Mouse (Mus musculus) heart, adult 2 months (tissue): Measurements from ENCODE around the gene Anks1b. TPM values are rescaled to one million over a fixed set of nuclear protein-coding genes. Genes with fewer than 3 reads are reported as not detected.

Experiments
- DNase-seq, 2 experiments: peaks; one replicate each; pipeline ENCODE4 v3.0.0; 2021
- H3K27ac ChIP-seq: fragments of 200-600 bp; 2 replicates; pipeline ENCODE4 v1.8.1; 2022
- H3K27me3 ChIP-seq: fragments of 200-500 bp; 2 replicates; pipeline ENCODE4 v1.6.1; 2012; ENCODE audit warnings: mild to moderate bottlenecking, low read length, inconsistent platforms, mixed read lengths; ENCODE audit not compliant: control insufficient read depth, insufficient read depth
- H3K36me3 ChIP-seq: fragments of 200-500 bp; 2 replicates; pipeline ENCODE4 v1.6.1; 2012; ENCODE audit warnings: low read length, inconsistent platforms; ENCODE audit not compliant: control insufficient read depth, insufficient read depth
- H3K4me1 ChIP-seq: fragments of 200-500 bp; 2 replicates; pipeline ENCODE4 v1.6.1; 2011; ENCODE audit warnings: low read length; ENCODE audit not compliant: control insufficient read depth, insufficient read depth
- H3K4me3 ChIP-seq: fragments of 200-600 bp; 2 replicates; pipeline ENCODE4 v1.8.1; 2022
- H3K79me2 ChIP-seq: fragments of 200-500 bp; replicated peaks from 2 replicates; pipeline ENCODE4 v1.6.1; 2012; ENCODE audit warnings: mild to moderate bottlenecking, inconsistent platforms, low read length, moderate library complexity, mixed read lengths; ENCODE audit not compliant: control insufficient read depth, insufficient read depth
- H3K9ac ChIP-seq: fragments of 200-500 bp; 2 replicates; pipeline ENCODE4 v1.6.1; 2012; ENCODE audit warnings: low read depth, mild to moderate bottlenecking, control low read depth, inconsistent platforms, low read length, mixed read lengths
- CTCF ChIP-seq: fragments of 200-600 bp; IDR thresholded peaks from 2 replicates; pipeline ENCODE4 v1.8.1; 2022; ENCODE audit warnings: antibody characterized with exemption, mild to moderate bottlenecking, moderate library complexity
- EP300 ChIP-seq: fragments of 200-500 bp; IDR thresholded peaks from 2 replicates; pipeline ENCODE4 v1.6.1; 2011; ENCODE audit warnings: low read depth, low read length, control low read depth; ENCODE audit not compliant: insufficient read depth
- POLR2A ChIP-seq: fragments of 200-500 bp; IDR thresholded peaks from 2 replicates; pipeline ENCODE4 v1.6.1; 2011; ENCODE audit warnings: mild to moderate bottlenecking, low read depth, low read length, control low read depth; ENCODE audit not compliant: insufficient read depth
- WGBS: fragments of 180-500 bp; shearing (Covaris S2); methylation state at CpG from one replicate; pipeline ENCODE4 v1.1.7; 2018; 5-methylcytosine and 5-hydroxymethylcytosine counted together
- intact Hi-C: fragments of 180-260 bp; cut with DNase I; formaldehyde crosslinking; loops from one replicate; pipeline ENCODE4 v1.15.1; 2025
- polyA plus RNA-seq: library from polyadenylated mRNA; depleted of rRNA; stranded (reverse); fragments of >200 nt; gene quantifications from 2 replicates; pipeline ENCODE4 v1.2.3, GENCODE M21; 2012
- total RNA-seq, 2 experiments: library from RNA; stranded (reverse); gene quantifications; 2 replicates each; pipeline ENCODE4 v1.2.3; 2021

The Anks1b gene
- total and polyA plus RNA-seq, 3 experiments, result 0.16 to 0.80 (median 0.52) TPM

DNA sequence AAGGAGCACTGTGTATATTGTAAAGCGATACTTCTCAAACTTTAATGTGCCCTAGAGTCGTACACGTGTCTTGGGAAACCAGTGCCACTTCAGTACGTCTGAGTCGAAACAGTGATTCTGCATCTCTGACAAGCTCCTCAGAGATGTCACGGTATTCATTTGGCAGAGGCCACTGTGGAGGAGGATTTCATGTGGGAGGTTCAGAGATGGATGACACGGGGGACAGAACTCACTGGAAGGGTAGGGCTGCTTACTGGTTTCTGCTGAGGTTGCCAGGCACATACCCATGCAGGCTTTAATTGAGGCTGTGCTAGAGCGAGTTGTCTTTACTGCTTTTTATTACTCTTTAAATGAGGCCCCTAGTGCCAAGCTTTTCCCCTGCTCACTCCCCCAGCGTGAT, 558.7 kb downstream of the Anks1b start:
- H3K36me3 ChIP-seq, result no peaks in the 10 kb centered on the region
- no peak overlapping the region for H3K4me3 ChIP-seq
- intact Hi-C loops, result no loop called here
- WGBS, result 61% methylated on average over 9 of the region's 9 CpGs
- H3K4me1 ChIP-seq, result no peaks in the 10 kb centered on the region
- no peak overlapping the region for H3K27ac ChIP-seq
- TF ChIP-seq EP300, result no peak
- no peak for TF ChIP-seq POLR2A
- no peak for TF ChIP-seq CTCF
- no peak overlapping the region for H3K9ac ChIP-seq
- no peaks in the 10 kb centered on the region for H3K79me2 ChIP-seq
- DNase-seq, result no peak
- no peaks in the 10 kb centered on the region for H3K27me3 ChIP-seq

DNA sequence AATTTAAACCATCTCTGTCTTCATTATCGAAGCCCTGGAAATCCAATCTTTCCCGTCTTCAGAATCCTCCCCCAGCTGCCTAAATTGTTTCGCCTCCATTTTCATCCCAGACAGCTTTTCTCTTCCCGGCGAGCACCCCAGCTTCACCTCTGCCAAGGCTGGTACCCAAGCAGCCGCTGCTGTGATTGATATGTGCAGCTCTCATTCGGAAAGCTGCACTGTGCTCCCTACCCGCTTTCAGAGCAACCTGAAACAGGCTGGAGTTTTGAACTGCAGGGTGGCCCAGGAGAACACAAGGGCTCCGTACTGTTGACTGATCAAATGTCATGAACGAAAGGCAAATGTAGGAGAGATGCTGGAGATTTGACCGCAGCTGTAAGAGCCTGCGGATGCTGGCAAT, 559.2 kb downstream of the Anks1b start:
- 71% methylated on average over 12 of the region's 12 CpGs for WGBS
- H3K36me3 ChIP-seq, result no peaks in the 10 kb centered on the region
- H3K4me3 ChIP-seq, result no peak overlapping the region
- no peaks in the 10 kb centered on the region for H3K27me3 ChIP-seq
- H3K79me2 ChIP-seq, result no peaks in the 10 kb centered on the region
- DNase-seq, result no peak
- no peaks in the 10 kb centered on the region for H3K4me1 ChIP-seq
- H3K27ac ChIP-seq, result no peak overlapping the region
- H3K9ac ChIP-seq, result no peak overlapping the region
- TF ChIP-seq CTCF (no peak), EP300 (no peak), POLR2A (no peak)
- intact Hi-C loops, result no loop called here

DNA sequence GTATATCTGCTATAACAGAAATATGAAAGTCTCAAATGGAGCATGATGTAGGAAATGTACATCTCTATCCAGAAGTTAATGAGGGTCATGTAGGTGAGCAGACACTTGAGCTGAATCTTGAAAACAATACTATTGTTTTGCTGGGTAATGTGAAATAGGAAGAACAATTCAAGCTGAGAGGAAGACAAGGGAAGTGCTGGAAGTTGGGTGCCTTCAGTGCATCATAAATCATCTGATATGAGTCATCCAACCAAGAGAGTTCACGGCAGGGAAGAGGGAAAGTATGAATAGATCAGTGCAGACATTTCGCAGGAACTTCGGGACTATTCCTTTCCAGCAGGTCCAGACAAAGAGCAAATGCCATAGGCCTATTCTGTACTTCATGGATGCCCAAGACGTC, 567.7 kb downstream of the Anks1b start:
- Histone ChIP-seq H3K36me3 (no peaks in the 10 kb centered on the region), H3K4me3 (no peak overlapping the region), H3K79me2 (no peaks in the 10 kb centered on the region), H3K4me1 (no peaks in the 10 kb centered on the region), H3K27me3 (no peaks in the 10 kb centered on the region), H3K27ac (no peak overlapping the region), H3K9ac (no peak overlapping the region)
- intact Hi-C loops, result no loop called here
- 71% methylated on average over 4 of the region's 4 CpGs for WGBS
- TF ChIP-seq EP300 (no peak), POLR2A (no peak), CTCF (no peak)
- DNase-seq, result no peak

DNA sequence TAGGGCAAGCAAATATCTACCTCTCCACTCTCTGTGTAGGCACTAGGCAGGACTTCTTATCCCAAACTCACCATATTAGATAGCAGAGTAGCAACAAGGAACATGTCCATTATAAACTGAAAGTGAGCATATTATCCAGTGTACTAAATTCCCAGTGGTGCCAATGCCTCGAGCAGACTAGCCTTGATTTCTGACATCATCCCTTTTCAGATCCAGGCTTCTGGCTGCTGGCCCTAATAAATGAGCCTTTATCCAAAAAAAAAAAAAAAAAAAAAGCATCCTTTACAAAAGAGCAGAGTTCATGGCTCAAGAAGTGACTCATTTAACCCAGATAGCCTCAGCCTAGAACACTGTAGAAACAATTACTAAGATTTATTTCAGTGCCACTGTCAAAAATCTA, 568.3 kb downstream of the Anks1b start:
- H3K4me1 ChIP-seq, result no peaks in the 10 kb centered on the region
- TF ChIP-seq CTCF, result no peak
- no peak for TF ChIP-seq EP300
- no peak for TF ChIP-seq POLR2A
- intact Hi-C loops, result no loop called here
- 21% methylated on average over 1 of the region's 1 CpGs for WGBS
- no peak overlapping the region for H3K4me3 ChIP-seq
- H3K27ac ChIP-seq, result no peak overlapping the region
- DNase-seq, result no peak
- H3K9ac ChIP-seq, result no peak overlapping the region
- H3K79me2 ChIP-seq, result no peaks in the 10 kb centered on the region
- no peaks in the 10 kb centered on the region for H3K27me3 ChIP-seq
- no peaks in the 10 kb centered on the region for H3K36me3 ChIP-seq

DNA sequence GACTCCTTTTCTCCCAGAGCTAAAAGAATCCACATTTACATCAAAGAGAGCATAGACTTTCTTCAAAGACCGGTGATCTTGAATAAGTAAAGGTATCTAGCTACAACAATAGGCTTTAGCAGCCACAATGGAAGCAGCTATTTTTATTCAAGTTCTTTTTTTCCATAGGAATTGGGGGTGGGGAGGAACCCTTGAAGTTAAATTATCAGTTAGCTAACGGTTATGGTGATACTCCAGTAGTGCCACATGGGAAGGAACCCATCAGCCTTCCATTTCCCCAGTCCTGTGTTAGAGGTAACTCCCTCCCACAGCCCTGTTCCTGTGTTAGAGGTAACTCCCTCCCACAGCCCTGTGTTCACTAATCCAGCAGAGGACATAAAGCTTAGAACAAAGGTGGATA, 591.6 kb downstream of the Anks1b start:
- no peaks in the 10 kb centered on the region for H3K79me2 ChIP-seq
- TF ChIP-seq EP300 (no peak), POLR2A (no peak), CTCF (no peak)
- no peaks in the 10 kb centered on the region for H3K4me1 ChIP-seq
- no peak for DNase-seq
- no peak overlapping the region for H3K4me3 ChIP-seq
- H3K27ac ChIP-seq, result no peak overlapping the region
- WGBS, result 58% methylated on average over 2 of the region's 2 CpGs
- H3K27me3 ChIP-seq, result no peaks in the 10 kb centered on the region
- intact Hi-C loops, result no loop called here
- no peak overlapping the region for H3K9ac ChIP-seq
- no peaks in the 10 kb centered on the region for H3K36me3 ChIP-seq

DNA sequence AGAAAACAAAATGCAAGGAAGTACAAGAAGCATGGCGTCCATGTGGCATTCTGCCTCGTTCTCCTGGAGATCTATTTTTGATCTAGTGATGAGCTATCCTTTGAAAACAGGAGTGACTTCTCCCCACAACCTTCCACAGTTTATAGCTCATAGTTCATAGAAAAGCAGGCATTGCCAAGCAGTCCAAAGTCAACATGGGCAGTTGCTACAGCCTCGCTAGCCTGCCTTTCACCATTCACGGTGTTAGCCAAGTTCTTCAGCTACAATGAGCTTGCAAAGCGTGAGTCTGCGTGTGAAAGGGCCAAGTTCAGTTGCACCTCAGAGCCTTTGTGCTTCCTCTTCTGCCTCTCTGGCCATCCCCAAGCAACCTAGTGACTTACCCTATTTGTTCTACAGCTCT, 592.1 kb downstream of the Anks1b start:
- Histone ChIP-seq H3K79me2 (no peaks in the 10 kb centered on the region), H3K4me1 (no peaks in the 10 kb centered on the region), H3K36me3 (no peaks in the 10 kb centered on the region), H3K9ac (no peak overlapping the region), H3K27me3 (no peaks in the 10 kb centered on the region), H3K4me3 (no peak overlapping the region), H3K27ac (no peak overlapping the region)
- TF ChIP-seq EP300 (no peak), POLR2A (no peak), CTCF (no peak)
- WGBS, result 85% methylated on average over 6 of the region's 6 CpGs
- no peak for DNase-seq
- intact Hi-C loops, result no loop called here
